Mouse (Mus musculus) neural tube, embryonic 11.5 days (tissue): ENCODE results near the gene Eng. TPM values are rescaled to one million over a fixed set of nuclear protein-coding genes. Genes with fewer than 3 reads are reported as not detected.

ENCODE experiments used
- ATAC-seq: fragments of 200-750 bp; cut with Nextera tagmentation; 2 replicates; pipeline ENCODE4 v1.8.0; 2017; ENCODE audit warnings: moderate number of reproducible peaks, mild to moderate bottlenecking, moderate TSS enrichment, moderate library complexity; ENCODE audit not compliant: insufficient read depth, low FRiP score, low TSS enrichment
- DNase-seq: peaks from one replicate; pipeline ENCODE4 v3.0.0-alpha.2; 2015; ENCODE audit warnings: low spot score
- H3K27ac ChIP-seq: fragments of 300-500 bp; sonication (generic); 2 replicates; pipeline ENCODE4 v1.5.1; 2014; ENCODE audit warnings: low read depth, mild to moderate bottlenecking, low read length
- H3K27me3 ChIP-seq: fragments of 300-500 bp; sonication (generic); 2 replicates; pipeline ENCODE4 v1.6.1; 2014; ENCODE audit warnings: mild to moderate bottlenecking, low read length, mixed read lengths; ENCODE audit not compliant: control insufficient read depth, insufficient read depth
- H3K36me3 ChIP-seq: fragments of 300-500 bp; sonication (generic); 2 replicates; pipeline ENCODE4 v1.6.1; 2014; ENCODE audit warnings: mild to moderate bottlenecking, low read length, moderate library complexity, mixed read lengths; ENCODE audit not compliant: control insufficient read depth, insufficient read depth
- H3K4me1 ChIP-seq: fragments of 300-500 bp; sonication (generic); 2 replicates; pipeline ENCODE4 v1.6.1; 2014; ENCODE audit warnings: low read length, mixed read lengths; ENCODE audit not compliant: control insufficient read depth, insufficient read depth
- H3K4me2 ChIP-seq: fragments of 300-500 bp; sonication (generic); 2 replicates; pipeline ENCODE4 v1.6.1; 2014; ENCODE audit warnings: low read depth, mild to moderate bottlenecking, moderate library complexity
- H3K4me3 ChIP-seq: fragments of 300-500 bp; sonication (generic); 2 replicates; pipeline ENCODE4 v1.5.1; 2014; ENCODE audit warnings: low read depth, low read length
- H3K9ac ChIP-seq: fragments of 300-500 bp; sonication (generic); 2 replicates; pipeline ENCODE4 v1.6.1; 2014; ENCODE audit warnings: mild to moderate bottlenecking, low read length
- H3K9me3 ChIP-seq: fragments of 300-500 bp; sonication (generic); 2 replicates; pipeline ENCODE4 v1.6.1; 2016; ENCODE audit warnings: low read length; ENCODE audit not compliant: control insufficient read depth
- WGBS: fragments of 180-500 bp; shearing (Covaris S2); extraction: QIAGEN DNeasy Blood & Tissue Kit; methylation state at CpG from one replicate; pipeline ENCODE4 v1.1.7; 2014; 5-methylcytosine and 5-hydroxymethylcytosine counted together
- polyA plus RNA-seq: library from polyadenylated mRNA; unstranded; fragments of >200 nt; fragmentation: Nextera tagmentation; extraction: Ambion mirVana; gene quantifications from 2 replicates; pipeline ENCODE4 v1.2.1, GENCODE M21; 2014

The Eng gene
- polyA plus RNA-seq, 1 experiment from 2014 or later = 26.8 TPM

DNA sequence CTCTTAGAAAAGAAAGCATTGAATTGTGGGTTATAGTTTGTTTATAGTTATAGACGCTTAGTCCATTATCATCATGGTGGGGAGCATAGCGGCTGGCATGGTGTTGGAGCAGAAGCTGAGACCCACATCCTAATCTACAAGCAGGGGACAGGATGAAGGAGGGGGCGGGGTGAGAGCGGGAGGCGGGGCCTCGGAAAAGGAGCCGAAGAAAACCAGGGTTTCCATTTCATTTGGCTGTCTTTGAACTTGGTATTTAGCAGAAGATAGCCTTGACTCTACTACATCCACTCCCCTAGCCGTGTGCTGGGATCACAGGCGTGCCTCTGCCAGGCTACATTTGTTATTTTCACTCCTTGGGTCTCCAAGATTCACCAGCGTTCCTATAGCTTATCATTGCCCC is 41.8 kb upstream of the Eng start:
- H3K4me3 ChIP-seq = no peak overlapping the region
- H3K27me3 ChIP-seq = no peaks in the 10 kb centered on the region; the same call in 1 of the 2 replicates
- H3K27ac ChIP-seq = no peak overlapping the region
- no peak for DNase-seq
- H3K36me3 ChIP-seq = no peaks in the 10 kb centered on the region
- peaks cover 14% of the 10 kb centered on the region for H3K4me1 ChIP-seq
- no peak overlapping the region for H3K9ac ChIP-seq
- H3K9me3 ChIP-seq = no peaks in the 10 kb centered on the region
- H3K4me2 ChIP-seq = no peak overlapping the region
- 51% methylated on average over 10 of the region's 10 CpGs for WGBS
- ATAC-seq = no peak

GRCm38 (mm10) chr2:32606161-32607142 is 39.9 kb upstream of the Eng start:
- Histone ChIP-seq H3K9me3 (no peaks in the 10 kb centered on the region), H3K36me3 (no peaks in the 10 kb centered on the region), H3K27ac (no peak overlapping the region), H3K27me3 (no peaks in the 10 kb centered on the region; the same call in 1 of the 2 replicates), H3K4me1 (peaks cover 14% of the 10 kb centered on the region), H3K4me3 (peak overlapping the region; percentile 71), H3K4me2 (peak overlapping the region; percentile 83), H3K9ac (peak overlapping the region; percentile 77)
- 16% methylated on average over 35 of the region's 55 CpGs for WGBS
- ATAC-seq (peak; percentile 75; the same call in 1 of the 2 replicates), DNase-seq (peak; percentile 89)

GRCm38 (mm10) chr2:32607262-32607947 is 39.0 kb upstream of the Eng start:
- Histone ChIP-seq H3K4me3 (peak overlapping the region; percentile 71), H3K4me1 (peaks cover 11% of the 10 kb centered on the region), H3K27me3 (no peaks in the 10 kb centered on the region; the same call in 1 of the 2 replicates), H3K9ac (peak overlapping the region; percentile 77), H3K9me3 (no peaks in the 10 kb centered on the region), H3K27ac (no peak overlapping the region), H3K36me3 (no peaks in the 10 kb centered on the region), H3K4me2 (peak overlapping the region; percentile 83)
- 7% methylated on average over 33 of the region's 34 CpGs for WGBS
- ATAC-seq (0 out of 2 replicates have a peak, but pooled peaks have one; percentile 32), DNase-seq (peak; percentile 49)

GRCm38 (mm10) chr2:32608141-32608777 is 38.1 kb upstream of the Eng start:
- Histone ChIP-seq H3K9me3 (no peaks in the 10 kb centered on the region), H3K4me2 (peak overlapping the region; percentile 83), H3K4me3 (peak overlapping the region; percentile 16), H3K27me3 (no peaks in the 10 kb centered on the region; the same call in 1 of the 2 replicates), H3K36me3 (no peaks in the 10 kb centered on the region), H3K27ac (0 out of 2 replicates have a peak overlapping the region, but pooled peaks have one; percentile 49), H3K4me1 (peaks cover 9% of the 10 kb centered on the region), H3K9ac (no peak overlapping the region)
- peak; percentile 55 for ATAC-seq
- WGBS = 5% methylated on average over 25 of the region's 25 CpGs
- DNase-seq = peak; percentile 65

DNA sequence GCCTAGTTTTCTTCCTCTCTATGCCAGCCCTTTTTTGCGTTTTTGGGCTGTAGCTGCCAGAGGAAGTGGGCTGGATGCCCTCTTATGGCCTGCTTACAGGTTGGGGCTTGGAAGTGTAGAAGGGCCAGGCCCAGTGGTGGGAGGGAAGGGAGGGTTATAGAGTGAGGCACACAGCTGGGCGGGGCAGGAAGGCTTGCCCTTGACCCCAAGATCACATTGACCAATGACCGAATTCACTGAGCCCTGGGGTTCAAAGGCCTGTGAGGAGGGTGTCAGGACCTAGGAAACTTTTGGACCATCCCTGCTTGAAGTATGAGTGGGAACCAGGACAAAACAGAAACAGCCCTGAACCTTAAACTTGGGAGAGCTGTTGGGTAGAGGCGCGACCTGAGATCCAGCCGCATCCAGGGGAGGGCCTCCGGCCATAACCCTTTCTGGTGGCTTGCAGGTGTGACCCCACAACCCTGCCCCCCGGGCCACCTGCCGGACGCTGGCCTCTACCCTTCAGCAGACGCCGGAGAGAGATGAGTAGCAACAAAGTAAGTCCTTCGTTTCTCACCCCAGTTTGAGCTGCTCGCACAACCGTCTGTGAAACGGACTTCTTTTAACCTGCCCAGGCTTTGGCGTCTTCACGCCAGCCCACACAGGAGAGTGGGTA is 37.5 kb upstream of the Eng start:
- peaks cover 9% of the 10 kb centered on the region for H3K4me1 ChIP-seq
- DNase-seq = no peak
- H3K27ac ChIP-seq = 0 out of 2 replicates have a peak overlapping the region, but pooled peaks have one; percentile 49
- H3K36me3 ChIP-seq = no peaks in the 10 kb centered on the region
- H3K4me3 ChIP-seq = peak overlapping the region; percentile 16
- H3K27me3 ChIP-seq = no peaks in the 10 kb centered on the region; the same call in 1 of the 2 replicates
- H3K4me2 ChIP-seq = peak overlapping the region; percentile 83
- WGBS = 27% methylated on average over 18 of the region's 18 CpGs
- no peak overlapping the region for H3K9ac ChIP-seq
- H3K9me3 ChIP-seq = no peaks in the 10 kb centered on the region
- no peak for ATAC-seq

DNA sequence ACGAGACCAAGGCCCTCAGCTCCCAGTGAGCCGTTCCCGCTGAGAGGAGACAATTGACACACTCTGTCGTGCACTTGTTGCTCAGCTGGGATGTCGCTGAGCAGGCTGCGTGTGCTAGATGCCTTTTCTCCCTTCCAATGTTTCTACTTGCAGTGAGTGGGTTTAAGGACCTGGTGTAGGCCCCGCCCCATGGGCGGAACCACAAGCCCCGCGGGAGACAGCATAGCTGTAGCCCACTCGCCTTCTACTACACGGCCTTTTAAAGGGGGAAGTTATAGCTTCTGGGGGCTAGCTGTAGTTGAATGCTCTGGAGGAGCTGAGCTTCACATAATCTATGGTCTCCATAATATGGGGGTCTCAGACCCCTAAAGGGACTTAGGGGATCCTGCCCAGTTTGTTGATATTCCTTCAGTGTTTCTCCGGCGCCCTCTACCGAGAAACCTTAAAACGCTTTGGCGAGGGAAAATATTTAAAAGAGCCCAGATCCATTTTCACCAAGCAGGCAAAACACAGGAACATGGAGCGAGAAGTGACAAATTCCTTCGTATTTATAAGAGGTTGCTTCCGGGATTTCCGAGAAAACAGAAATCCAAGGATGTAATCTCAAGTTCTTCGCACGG is 35.7 kb upstream of the Eng start:
- Histone ChIP-seq H3K27me3 (no peaks in the 10 kb centered on the region; the same call in 1 of the 2 replicates), H3K4me3 (no peak overlapping the region), H3K9me3 (no peaks in the 10 kb centered on the region), H3K36me3 (no peaks in the 10 kb centered on the region; the same call in 1 of the 2 replicates), H3K4me2 (peak overlapping the region; percentile 39), H3K4me1 (peaks cover 9% of the 10 kb centered on the region), H3K9ac (no peak overlapping the region), H3K27ac (no peak overlapping the region)
- peak; percentile 48 for DNase-seq
- WGBS = 17% methylated on average over 23 of the region's 23 CpGs
- no peak for ATAC-seq

DNA sequence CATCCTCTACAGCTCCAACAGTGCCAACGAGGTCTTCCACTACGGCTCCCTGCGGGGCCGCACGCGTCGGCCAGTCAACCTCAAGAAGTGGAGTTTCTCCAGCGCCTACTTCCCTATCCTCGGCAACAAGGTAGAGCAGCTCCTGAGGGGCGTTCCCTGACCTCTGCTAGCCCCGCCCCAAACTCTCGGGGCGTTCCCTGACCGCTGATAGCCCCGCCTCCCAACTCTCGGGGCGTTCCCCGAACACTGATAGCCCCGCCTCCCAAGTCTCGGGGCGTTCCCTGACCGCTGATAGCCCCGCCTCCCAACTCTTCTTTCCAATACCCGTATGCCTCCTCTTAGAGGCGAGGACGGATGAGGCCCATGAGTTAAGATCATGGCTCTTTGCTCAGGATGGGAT is 34.1 kb upstream of the Eng start:
- ATAC-seq (no peak), DNase-seq (no peak)
- Histone ChIP-seq H3K27ac (no peak overlapping the region), H3K4me1 (peaks cover 9% of the 10 kb centered on the region), H3K4me2 (no peak overlapping the region), H3K9ac (no peak overlapping the region), H3K36me3 (no peaks in the 10 kb centered on the region; the same call in 1 of the 2 replicates), H3K27me3 (no peaks in the 10 kb centered on the region; the same call in 1 of the 2 replicates), H3K4me3 (no peak overlapping the region), H3K9me3 (no peaks in the 10 kb centered on the region)
- WGBS = 61% methylated on average over 26 of the region's 26 CpGs
